Mouse (Mus musculus): ENCODE data around the gene Hoga1. TPM values are rescaled to one million over a fixed set of nuclear protein-coding genes. Genes with fewer than 3 reads are reported as not detected.
A peak's percentile ranks its signal among the peaks of the same experiment; 100 is the strongest.

Gene Hoga1
- polyA plus RNA-seq, 1 experiment from 2014 or later, result 35.0 TPM

- no peak overlapping the region for H3K4me2 ChIP-seq (replicated peaks; ENCODE audit: low read depth, low read length)
- H3K9me3 ChIP-seq (ENCODE audit: low read length), result no peaks in the 10 kb centered on the region
- no peak overlapping the region for H3K27ac ChIP-seq (ENCODE audit: low read length)
- 0 out of 2 replicates have a peak, but pooled peaks cover 7% of the 10 kb centered on the region for H3K4me1 ChIP-seq (ENCODE audit: insufficient read depth, low read length)
- H3K4me3 ChIP-seq (ENCODE audit: low read length), result no peak overlapping the region
- H3K9ac ChIP-seq (replicated peaks; ENCODE audit: low read length), result no peak overlapping the region
- no peak for ATAC-seq (ENCODE audit: low FRiP score, low TSS enrichment)
- 0 out of 2 replicates have a peak, but pooled peaks cover 9% of the 10 kb centered on the region for H3K36me3 ChIP-seq (ENCODE audit: insufficient read depth, low read length)
- H3K27me3 ChIP-seq (ENCODE audit: insufficient read depth, low read length), result no peaks in the 10 kb centered on the region
- WGBS, result 95% methylated on average over 3 of the region's 3 CpGs
Measured at GRCm38 (mm10) chr19:42036357-42036756, 9.1 kb upstream of the Hoga1 start.

- Histone ChIP-seq H3K4me1 (ENCODE audit: insufficient read depth, low read length) (0 out of 2 replicates have a peak, but pooled peaks cover 7% of the 10 kb centered on the region), H3K9me3 (ENCODE audit: low read length) (no peaks in the 10 kb centered on the region), H3K36me3 (ENCODE audit: insufficient read depth, low read length) (0 out of 2 replicates have a peak, but pooled peaks cover 9% of the 10 kb centered on the region), H3K4me2 (replicated peaks; ENCODE audit: low read depth, low read length) (no peak overlapping the region), H3K9ac (replicated peaks; ENCODE audit: low read length) (no peak overlapping the region), H3K4me3 (ENCODE audit: low read length) (no peak overlapping the region), H3K27ac (ENCODE audit: low read length) (no peak overlapping the region), H3K27me3 (ENCODE audit: insufficient read depth, low read length) (no peaks in the 10 kb centered on the region)
- no peak for ATAC-seq (ENCODE audit: low FRiP score, low TSS enrichment)
- WGBS, result 64% methylated on average over 11 of the region's 11 CpGs
Measured at GRCm38 (mm10) chr19:42037167-42037702, 8.2 kb upstream of the Hoga1 start.

GRCm38 (mm10) chr19:42038310-42038709 lies 7.1 kb upstream of the Hoga1 start:
- H3K9me3 ChIP-seq (ENCODE audit: low read length), result no peaks in the 10 kb centered on the region
- 89% methylated on average over 12 of the region's 12 CpGs for WGBS
- no peak for ATAC-seq (ENCODE audit: low FRiP score, low TSS enrichment)
- no peak overlapping the region for H3K9ac ChIP-seq (replicated peaks; ENCODE audit: low read length)
- no peak overlapping the region for H3K4me3 ChIP-seq (ENCODE audit: low read length)
- no peak overlapping the region for H3K4me2 ChIP-seq (replicated peaks; ENCODE audit: low read depth, low read length)
- H3K27ac ChIP-seq (ENCODE audit: low read length), result no peak overlapping the region
- H3K27me3 ChIP-seq (ENCODE audit: insufficient read depth, low read length), result no peaks in the 10 kb centered on the region
- H3K36me3 ChIP-seq (ENCODE audit: insufficient read depth, low read length), result 0 out of 2 replicates have a peak, but pooled peaks cover 7% of the 10 kb centered on the region
- 0 out of 2 replicates have a peak, but pooled peaks cover 7% of the 10 kb centered on the region for H3K4me1 ChIP-seq (ENCODE audit: insufficient read depth, low read length)

- ATAC-seq (ENCODE audit: low FRiP score, low TSS enrichment), result no peak
- 97% methylated on average over 6 of the region's 6 CpGs for WGBS
- H3K9ac ChIP-seq (replicated peaks; ENCODE audit: low read length), result no peak overlapping the region
- no peaks in the 10 kb centered on the region for H3K27me3 ChIP-seq (ENCODE audit: insufficient read depth, low read length)
- H3K9me3 ChIP-seq (ENCODE audit: low read length), result no peaks in the 10 kb centered on the region
- H3K36me3 ChIP-seq (ENCODE audit: insufficient read depth, low read length), result no peaks in the 10 kb centered on the region
- H3K4me3 ChIP-seq (ENCODE audit: low read length), result no peak overlapping the region
- peaks cover 5% of the 10 kb centered on the region for H3K4me1 ChIP-seq (ENCODE audit: insufficient read depth, low read length)
- no peak overlapping the region for H3K27ac ChIP-seq (ENCODE audit: low read length)
- no peak overlapping the region for H3K4me2 ChIP-seq (replicated peaks; ENCODE audit: low read depth, low read length)
Measured at GRCm38 (mm10) chr19:42043988-42044387, 1.4 kb upstream of the Hoga1 start.

GRCm38 (mm10) chr19:42050251-42050650 lies 4.8 kb downstream of the Hoga1 start:
- Histone ChIP-seq H3K27ac (ENCODE audit: low read length) (no peak overlapping the region), H3K9me3 (ENCODE audit: low read length) (no peaks in the 10 kb centered on the region), H3K4me3 (ENCODE audit: low read length) (no peak overlapping the region), H3K27me3 (ENCODE audit: insufficient read depth, low read length) (no peaks in the 10 kb centered on the region), H3K4me1 (ENCODE audit: insufficient read depth, low read length) (peaks cover 14% of the 10 kb centered on the region), H3K4me2 (replicated peaks; ENCODE audit: low read depth, low read length) (no peak overlapping the region), H3K9ac (replicated peaks; ENCODE audit: low read length) (no peak overlapping the region), H3K36me3 (ENCODE audit: insufficient read depth, low read length) (no peaks in the 10 kb centered on the region; the same call in 1 of the 2 replicates)
- ATAC-seq (ENCODE audit: low FRiP score, low TSS enrichment), result no peak
- WGBS, result 74% methylated on average over 1 of the region's 1 CpGs

- WGBS, result 83% methylated on average over 3 of the region's 3 CpGs
- peaks cover 8% of the 10 kb centered on the region; the same call in 1 of the 2 replicates for H3K4me1 ChIP-seq (ENCODE audit: insufficient read depth, low read length)
- H3K9ac ChIP-seq (replicated peaks; ENCODE audit: low read length), result no peak overlapping the region
- H3K27ac ChIP-seq (ENCODE audit: low read length), result no peak overlapping the region
- no peak for ATAC-seq (ENCODE audit: low FRiP score, low TSS enrichment)
- H3K4me2 ChIP-seq (replicated peaks; ENCODE audit: low read depth, low read length), result no peak overlapping the region
- no peaks in the 10 kb centered on the region for H3K27me3 ChIP-seq (ENCODE audit: insufficient read depth, low read length)
- H3K9me3 ChIP-seq (ENCODE audit: low read length), result no peaks in the 10 kb centered on the region
- H3K36me3 ChIP-seq (ENCODE audit: insufficient read depth, low read length), result no peaks in the 10 kb centered on the region; the same call in 1 of the 2 replicates
- no peak overlapping the region for H3K4me3 ChIP-seq (ENCODE audit: low read length)
Measured at GRCm38 (mm10) chr19:42051351-42051750, 5.9 kb downstream of the Hoga1 start.

- H3K4me1 ChIP-seq (ENCODE audit: insufficient read depth, low read length), result peaks cover 8% of the 10 kb centered on the region; the same call in 1 of the 2 replicates
- no peaks in the 10 kb centered on the region; the same call in 1 of the 2 replicates for H3K36me3 ChIP-seq (ENCODE audit: insufficient read depth, low read length)
- no peaks in the 10 kb centered on the region for H3K27me3 ChIP-seq (ENCODE audit: insufficient read depth, low read length)
- no peak within 1 kb of the TSS for H3K9ac ChIP-seq (replicated peaks; ENCODE audit: low read length)
- H3K9me3 ChIP-seq (ENCODE audit: low read length), result no peaks in the 10 kb centered on the region
- ATAC-seq (ENCODE audit: low FRiP score, low TSS enrichment), result no peak
- no peak within 1 kb of the TSS for H3K27ac ChIP-seq (ENCODE audit: low read length)
- WGBS, result 71% methylated on average over 4 of the region's 4 CpGs
- no peak within 1 kb of the TSS for H3K4me2 ChIP-seq (replicated peaks; ENCODE audit: low read depth, low read length)
- H3K4me3 ChIP-seq (ENCODE audit: low read length), result no peak within 1 kb of the TSS
Measured at GRCm38 (mm10) chr19:42051948-42052347, 6.5 kb downstream of the Hoga1 start, which contains the start of gene 4933411K16Rik. TSS of gene 4933411K16Rik (plus strand) at chr19:42052248.

GRCm38 (mm10) chr19:42054255-42054654 lies 8.8 kb downstream of the Hoga1 start:
- H3K9ac ChIP-seq (replicated peaks; ENCODE audit: low read length), result no peak overlapping the region
- WGBS, result 54% methylated on average over 6 of the region's 6 CpGs
- H3K4me1 ChIP-seq (ENCODE audit: insufficient read depth, low read length), result peaks cover 8% of the 10 kb centered on the region; the same call in 1 of the 2 replicates
- ATAC-seq (ENCODE audit: low FRiP score, low TSS enrichment), result peak; percentile 85
- no peak overlapping the region for H3K4me2 ChIP-seq (replicated peaks; ENCODE audit: low read depth, low read length)
- H3K36me3 ChIP-seq (ENCODE audit: insufficient read depth, low read length), result no peaks in the 10 kb centered on the region; the same call in 1 of the 2 replicates
- no peaks in the 10 kb centered on the region for H3K27me3 ChIP-seq (ENCODE audit: insufficient read depth, low read length)
- no peak overlapping the region for H3K4me3 ChIP-seq (ENCODE audit: low read length)
- H3K9me3 ChIP-seq (ENCODE audit: low read length), result no peaks in the 10 kb centered on the region
- H3K27ac ChIP-seq (ENCODE audit: low read length), result peak overlapping the region; percentile 48; the same call in 1 of the 2 replicates

- H3K4me1 ChIP-seq (ENCODE audit: insufficient read depth, low read length), result peaks cover 8% of the 10 kb centered on the region; the same call in 1 of the 2 replicates
- H3K27me3 ChIP-seq (ENCODE audit: insufficient read depth, low read length), result no peaks in the 10 kb centered on the region
- no peak overlapping the region for H3K4me3 ChIP-seq (ENCODE audit: low read length)
- no peak overlapping the region for H3K4me2 ChIP-seq (replicated peaks; ENCODE audit: low read depth, low read length)
- no peak for ATAC-seq (ENCODE audit: low FRiP score, low TSS enrichment)
- 63% methylated on average over 2 of the region's 2 CpGs for WGBS
- no peaks in the 10 kb centered on the region for H3K9me3 ChIP-seq (ENCODE audit: low read length)
- no peak overlapping the region for H3K27ac ChIP-seq (ENCODE audit: low read length)
- no peaks in the 10 kb centered on the region; the same call in 1 of the 2 replicates for H3K36me3 ChIP-seq (ENCODE audit: insufficient read depth, low read length)
- H3K9ac ChIP-seq (replicated peaks; ENCODE audit: low read length), result no peak overlapping the region
Measured at GRCm38 (mm10) chr19:42055881-42056280, 10.5 kb downstream of the Hoga1 start.

- no peak for ATAC-seq (ENCODE audit: low FRiP score, low TSS enrichment)
- 62% methylated on average over 6 of the region's 6 CpGs for WGBS
- Histone ChIP-seq H3K9ac (replicated peaks; ENCODE audit: low read length) (no peak overlapping the region), H3K9me3 (ENCODE audit: low read length) (no peaks in the 10 kb centered on the region), H3K4me1 (ENCODE audit: insufficient read depth, low read length) (peaks cover 8% of the 10 kb centered on the region; the same call in 1 of the 2 replicates), H3K4me2 (replicated peaks; ENCODE audit: low read depth, low read length) (no peak overlapping the region), H3K27ac (ENCODE audit: low read length) (0 out of 2 replicates have a peak overlapping the region, but pooled peaks have one; percentile 20), H3K27me3 (ENCODE audit: insufficient read depth, low read length) (no peaks in the 10 kb centered on the region), H3K4me3 (ENCODE audit: low read length) (no peak overlapping the region), H3K36me3 (ENCODE audit: insufficient read depth, low read length) (no peaks in the 10 kb centered on the region; the same call in 1 of the 2 replicates)
Measured at GRCm38 (mm10) chr19:42056719-42057409, 11.5 kb downstream of the Hoga1 start.
